Mouse (Mus musculus) heart, postnatal 0 days (tissue): Measurements from ENCODE around the gene Rabl3.

ENCODE experiments used
- CTCF ChIP-seq: IDR thresholded peaks from 2 replicates; pipeline ENCODE4 v1.5.1; 2016; ENCODE audit warnings: antibody characterized with exemption, control low read depth, low read depth
- EP300 ChIP-seq: IDR thresholded peaks from 2 replicates; pipeline ENCODE4 v1.6.1; 2016; ENCODE audit warnings: antibody characterized with exemption, low read depth

- TF ChIP-seq CTCF (no peak), EP300 (no peak)
These were observed 44.7 kb downstream of the Rabl3 start for GRCm38 (mm10) chr16:37584218-37585035.
